Mouse (Mus musculus): ENCODE data around the gene Snrpb2. TPM values are rescaled to one million over a fixed set of nuclear protein-coding genes. Genes with fewer than 3 reads are reported as not detected.

Snrpb2 gene
- polyA plus RNA-seq, 1 experiment from 2014 or later: 54.4 TPM

GRCm38 (mm10) chr2:143117453-143117852 lies 54.6 kb downstream of the Snrpb2 start:
- no peak for ATAC-seq (ENCODE audit: low read depth)
- Histone ChIP-seq H3K4me3 (ENCODE audit: low read depth, low read length) (no peak overlapping the region), H3K27ac (ENCODE audit: low read depth, low read length) (no peak overlapping the region), H3K27me3 (ENCODE audit: control insufficient read depth, insufficient read depth, low read length) (no peaks in the 10 kb centered on the region), H3K9me3 (ENCODE audit: control insufficient read depth, low read length) (no peaks in the 10 kb centered on the region), H3K9ac (replicated peaks; ENCODE audit: low read depth, low read length) (no peak overlapping the region), H3K36me3 (ENCODE audit: control insufficient read depth, insufficient read depth, low read length) (no peaks in the 10 kb centered on the region), H3K4me2 (ENCODE audit: low read depth, low read length) (no peak overlapping the region), H3K4me1 (ENCODE audit: control insufficient read depth, insufficient read depth, low read length) (no peaks in the 10 kb centered on the region)
- 49% methylated on average over 3 of the region's 3 CpGs for WGBS

GRCm38 (mm10) chr2:143118221-143118620 lies 55.4 kb downstream of the Snrpb2 start:
- Histone ChIP-seq H3K4me3 (ENCODE audit: low read depth, low read length) (no peak overlapping the region), H3K27ac (ENCODE audit: low read depth, low read length) (no peak overlapping the region), H3K9ac (replicated peaks; ENCODE audit: low read depth, low read length) (no peak overlapping the region), H3K4me2 (ENCODE audit: low read depth, low read length) (no peak overlapping the region), H3K9me3 (ENCODE audit: control insufficient read depth, low read length) (no peaks in the 10 kb centered on the region), H3K4me1 (ENCODE audit: control insufficient read depth, insufficient read depth, low read length) (no peaks in the 10 kb centered on the region), H3K36me3 (ENCODE audit: control insufficient read depth, insufficient read depth, low read length) (no peaks in the 10 kb centered on the region), H3K27me3 (ENCODE audit: control insufficient read depth, insufficient read depth, low read length) (no peaks in the 10 kb centered on the region)
- no peak for ATAC-seq (ENCODE audit: low read depth)
- WGBS: 87% methylated on average over 7 of the region's 7 CpGs

Other genes with a start within 250 kb of the Snrpb2 start
- gene Kif16b, start 161.5 kb upstream of the Snrpb2 start, polyA plus RNA-seq (2014; fragmentation: Nextera tagmentation; extraction: Ambion mirVana): 4.0 and 4.7 TPM in 2 replicates
- 0.28 and 0.36 TPM in 2 replicates for gene Otor, start 15.4 kb downstream of the Snrpb2 start, polyA plus RNA-seq (2014; fragmentation: Nextera tagmentation; extraction: Ambion mirVana)